Mouse (Mus musculus) liver, embryonic 13.5 days (tissue): Measurements from ENCODE around the gene Zfp787. TPM values are rescaled to one million over a fixed set of nuclear protein-coding genes. Genes with fewer than 3 reads are reported as not detected.
A peak's percentile ranks its signal among the peaks of the same experiment; 100 is the strongest.

Experiments used
- ATAC-seq: fragments of 200-750 bp; cut with Nextera tagmentation; 2 replicates; pipeline ENCODE4 v1.8.0; 2017; ENCODE audit warnings: low read depth, mild to moderate bottlenecking, moderate number of reproducible peaks, moderate library complexity
- DNase-seq: peaks from one replicate; pipeline ENCODE4 v3.0.0; 2022
- H3K27ac ChIP-seq: fragments of 300-500 bp; sonication (generic); 2 replicates; pipeline ENCODE4 v1.5.1; 2015; ENCODE audit warnings: moderate library complexity, mild to moderate bottlenecking, inconsistent platforms
- H3K27me3 ChIP-seq: fragments of 300-500 bp; sonication (generic); 2 replicates; pipeline ENCODE4 v1.6.1; 2015; ENCODE audit warnings: mild to moderate bottlenecking, inconsistent platforms
- H3K36me3 ChIP-seq: fragments of 300-500 bp; sonication (generic); 2 replicates; pipeline ENCODE4 v1.6.1; 2015; ENCODE audit warnings: mild to moderate bottlenecking, inconsistent platforms
- H3K4me1 ChIP-seq: fragments of 300-500 bp; sonication (generic); replicated peaks from 2 replicates; pipeline ENCODE4 v1.6.1; 2015; ENCODE audit warnings: inconsistent platforms
- H3K4me2 ChIP-seq: fragments of 300-500 bp; sonication (generic); 2 replicates; pipeline ENCODE4 v1.6.1; 2015; ENCODE audit warnings: inconsistent platforms, mild to moderate bottlenecking, moderate library complexity
- H3K4me3 ChIP-seq: fragments of 300-500 bp; sonication (generic); replicated peaks from 2 replicates; pipeline ENCODE4 v1.5.1; 2015; ENCODE audit warnings: mild to moderate bottlenecking, inconsistent platforms
- H3K9ac ChIP-seq: fragments of 300-500 bp; sonication (generic); 2 replicates; pipeline ENCODE4 v1.6.1; 2015; ENCODE audit warnings: mild to moderate bottlenecking, inconsistent platforms
- H3K9me3 ChIP-seq: fragments of 300-500 bp; sonication (generic); replicated peaks from 2 replicates; pipeline ENCODE4 v1.6.1; 2016; ENCODE audit warnings: inconsistent platforms
- WGBS: fragments of 180-500 bp; shearing (Covaris S2); methylation state at CpG from one replicate; pipeline ENCODE4 v1.1.7; 2015; ENCODE audit not compliant: insufficient replicate concordance; 5-methylcytosine and 5-hydroxymethylcytosine counted together
- polyA plus RNA-seq: library from polyadenylated mRNA; unstranded; fragments of >200 nt; fragmentation: Nextera tagmentation; extraction: Ambion mirVana; gene quantifications from 2 replicates; pipeline ENCODE4 v1.2.1, GENCODE M21; 2015

The Zfp787 gene
- 9.9 and 12.0 TPM in 2 replicates for polyA plus RNA-seq

DNA sequence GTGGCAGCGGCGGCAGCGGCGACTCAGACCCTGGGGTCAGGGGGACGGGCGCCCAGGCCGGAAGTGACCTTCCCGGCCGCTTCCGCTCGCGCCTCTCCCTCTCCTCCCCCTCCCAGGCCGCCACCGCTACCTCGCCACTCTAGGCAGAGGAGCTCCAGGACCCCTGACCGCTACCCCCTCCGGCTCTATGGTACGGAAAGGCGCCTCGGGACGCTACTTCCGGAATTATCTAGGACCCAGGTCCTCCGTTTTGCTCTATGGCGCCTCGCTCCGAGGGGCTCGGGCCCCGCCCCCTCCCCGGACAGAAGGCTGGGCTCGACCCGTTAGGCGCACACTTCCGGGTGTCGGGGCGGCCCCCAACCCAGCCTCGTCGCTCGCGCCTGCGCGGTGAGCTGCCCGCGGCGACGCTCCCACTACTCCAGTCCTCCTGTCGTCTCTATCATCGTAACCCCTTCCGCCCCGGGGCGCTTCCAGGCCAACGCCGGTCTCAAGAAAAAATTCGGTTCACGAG, at the start of gene Zfp787:
TSS of gene Zfp787 (minus strand) at position 97 of the 511 bp plus-strand sequence.
- Histone ChIP-seq H3K4me1 (peaks cover 65% of the 10 kb centered on the region), H3K27ac (peak within 1 kb of the TSS; percentile 90), H3K9ac (peak within 1 kb of the TSS; percentile 93), H3K27me3 (no peaks in the 10 kb centered on the region), H3K9me3 (no peaks in the 10 kb centered on the region), H3K36me3 (no peaks in the 10 kb centered on the region), H3K4me2 (peak within 1 kb of the TSS; percentile 91), H3K4me3 (peak within 1 kb of the TSS; percentile 85)
- under 1% methylated on average over 52 of the region's 54 CpGs for WGBS
- peak; percentile 85 for DNase-seq
- peak; percentile 87 for ATAC-seq

DNA sequence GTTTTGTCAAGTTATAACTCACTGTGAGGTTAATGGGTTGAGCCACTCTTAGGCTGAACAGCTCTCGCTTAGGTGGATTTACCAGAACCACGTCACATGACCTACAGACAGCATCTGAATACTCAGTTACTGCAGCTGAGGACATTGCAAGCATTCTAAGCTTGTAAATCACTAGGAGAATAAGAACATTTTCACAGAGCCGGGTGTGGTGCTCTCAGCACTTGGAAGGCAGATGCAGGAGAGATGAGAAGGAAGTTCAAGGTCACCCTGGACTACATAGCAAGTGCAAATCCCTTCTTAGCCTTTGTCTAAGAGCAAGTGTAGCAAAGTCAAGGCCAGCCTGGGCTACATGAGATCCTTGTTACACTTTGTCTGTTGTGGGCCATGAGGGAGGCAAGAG, 48.4 kb upstream of the Zfp787 start:
- no peak for DNase-seq
- ATAC-seq = no peak
- Histone ChIP-seq H3K4me1 (no peaks in the 10 kb centered on the region), H3K27me3 (no peaks in the 10 kb centered on the region), H3K9ac (no peak overlapping the region), H3K36me3 (no peaks in the 10 kb centered on the region), H3K27ac (no peak overlapping the region), H3K4me2 (no peak overlapping the region), H3K9me3 (no peaks in the 10 kb centered on the region), H3K4me3 (no peak overlapping the region)
- 52% methylated on average over 3 of the region's 3 CpGs for WGBS

DNA sequence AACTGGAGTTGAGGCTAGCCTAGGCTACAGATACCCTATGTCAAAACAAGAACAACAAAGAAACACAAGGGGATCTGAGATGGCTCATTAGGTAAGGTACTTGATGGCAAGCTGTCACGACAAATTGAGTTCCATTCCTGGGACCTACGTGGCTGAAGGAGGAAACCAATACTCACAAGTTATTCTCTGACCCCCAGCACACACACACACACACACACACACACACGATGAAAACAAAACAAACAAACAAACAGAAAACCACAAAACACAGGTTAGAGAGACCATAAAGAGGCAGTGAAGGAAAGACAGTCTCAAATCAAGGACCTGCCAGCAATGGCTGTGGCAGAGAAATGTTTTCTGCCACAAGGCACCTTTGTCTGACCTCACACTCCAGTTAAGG, 41.0 kb upstream of the Zfp787 start, which contains the start of gene Galp:
TSS of gene Galp (plus strand) at position 301 of the 400 bp plus-strand sequence.
- Histone ChIP-seq H3K4me1 (no peaks in the 10 kb centered on the region), H3K27ac (no peak within 1 kb of the TSS), H3K4me3 (no peak within 1 kb of the TSS), H3K27me3 (no peaks in the 10 kb centered on the region), H3K9ac (no peak within 1 kb of the TSS), H3K4me2 (no peak within 1 kb of the TSS), H3K9me3 (no peaks in the 10 kb centered on the region), H3K36me3 (no peaks in the 10 kb centered on the region)
- 27% methylated on average over 3 of the region's 3 CpGs for WGBS
- ATAC-seq (no peak), DNase-seq (no peak)

DNA sequence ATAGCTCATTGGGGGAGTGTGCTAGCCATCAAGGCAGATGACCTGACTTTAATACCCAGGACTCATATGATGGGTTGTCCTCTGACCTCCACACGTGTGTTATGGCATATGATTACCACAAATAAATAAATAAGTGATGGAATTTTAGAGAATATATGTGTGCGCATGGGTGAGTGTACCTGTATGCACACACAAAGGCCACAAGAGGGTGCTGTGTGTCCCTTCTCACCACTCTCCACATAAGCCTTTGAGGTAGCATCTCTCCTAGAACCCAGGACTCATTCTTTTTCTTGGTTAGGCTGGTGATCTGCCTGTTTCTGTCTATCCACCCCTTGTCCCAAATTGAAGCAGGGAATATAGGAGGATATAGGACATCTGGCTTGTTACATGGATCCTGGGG, 40.0 kb upstream of the Zfp787 start:
- no peaks in the 10 kb centered on the region for H3K36me3 ChIP-seq
- H3K4me3 ChIP-seq = no peak overlapping the region
- H3K27me3 ChIP-seq = no peaks in the 10 kb centered on the region
- no peak overlapping the region for H3K27ac ChIP-seq
- no peak overlapping the region for H3K4me2 ChIP-seq
- ATAC-seq = no peak
- WGBS = 39% methylated on average over 2 of the region's 2 CpGs
- H3K9me3 ChIP-seq = no peaks in the 10 kb centered on the region
- H3K9ac ChIP-seq = no peak overlapping the region
- DNase-seq = no peak
- H3K4me1 ChIP-seq = no peaks in the 10 kb centered on the region

DNA sequence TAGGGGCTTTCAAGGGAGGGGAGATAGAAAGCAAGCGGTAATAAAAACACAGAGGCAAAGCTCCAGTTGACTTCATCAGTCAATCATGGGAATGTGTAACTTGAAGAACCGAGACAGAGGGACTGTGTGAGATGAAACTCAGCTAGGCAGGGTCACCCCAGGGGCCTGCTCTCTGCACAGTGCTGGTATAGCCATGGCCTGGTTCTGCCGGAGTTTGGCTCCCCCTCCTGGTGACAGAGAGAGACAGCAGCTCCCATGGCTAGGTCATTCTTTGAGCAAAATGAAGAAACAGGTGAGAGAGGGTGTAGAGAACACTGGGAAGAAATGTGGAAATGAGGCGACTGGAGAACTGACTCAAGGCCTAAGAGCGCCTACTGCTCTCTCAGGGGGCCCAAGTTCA, 38.3 kb upstream of the Zfp787 start:
- H3K27me3 ChIP-seq = no peaks in the 10 kb centered on the region
- no peak overlapping the region for H3K27ac ChIP-seq
- no peak overlapping the region for H3K4me2 ChIP-seq
- DNase-seq (peak; percentile 34), ATAC-seq (peak; percentile 63)
- no peak overlapping the region for H3K9ac ChIP-seq
- H3K9me3 ChIP-seq = no peaks in the 10 kb centered on the region
- 19% methylated on average over 5 of the region's 5 CpGs for WGBS
- peaks cover 5% of the 10 kb centered on the region; the same call in 1 of the 2 replicates for H3K36me3 ChIP-seq
- H3K4me1 ChIP-seq = no peaks in the 10 kb centered on the region; the same call in 1 of the 2 replicates
- no peak overlapping the region for H3K4me3 ChIP-seq

DNA sequence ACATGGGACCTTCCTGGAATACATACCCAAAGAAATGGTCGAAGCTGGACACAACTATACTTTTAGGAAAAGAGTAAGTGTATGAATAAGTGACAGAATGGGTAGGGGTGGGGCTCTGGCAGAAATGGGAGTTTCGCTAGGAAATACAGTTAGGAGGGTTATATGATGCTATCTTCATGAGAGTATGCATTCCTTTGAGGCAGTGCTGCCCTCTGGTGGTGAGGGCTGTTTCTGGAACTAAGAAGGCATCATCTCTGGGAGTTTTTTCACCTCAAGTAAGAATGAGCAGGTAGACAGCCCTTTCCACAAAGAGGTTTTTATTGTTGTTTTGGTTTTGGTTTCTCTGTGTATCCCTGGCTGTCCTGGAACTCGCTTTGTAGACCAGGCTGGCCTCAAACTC, 35.6 kb upstream of the Zfp787 start:
- ATAC-seq (no peak), DNase-seq (peak; percentile 48)
- no peak overlapping the region for H3K9ac ChIP-seq
- peaks cover 23% of the 10 kb centered on the region for H3K36me3 ChIP-seq
- H3K4me3 ChIP-seq = no peak overlapping the region
- H3K9me3 ChIP-seq = no peaks in the 10 kb centered on the region
- 16% methylated on average over 3 of the region's 3 CpGs for WGBS
- no peaks in the 10 kb centered on the region; the same call in 1 of the 2 replicates for H3K4me1 ChIP-seq
- no peak overlapping the region for H3K4me2 ChIP-seq
- no peak overlapping the region for H3K27ac ChIP-seq
- H3K27me3 ChIP-seq = no peaks in the 10 kb centered on the region

DNA sequence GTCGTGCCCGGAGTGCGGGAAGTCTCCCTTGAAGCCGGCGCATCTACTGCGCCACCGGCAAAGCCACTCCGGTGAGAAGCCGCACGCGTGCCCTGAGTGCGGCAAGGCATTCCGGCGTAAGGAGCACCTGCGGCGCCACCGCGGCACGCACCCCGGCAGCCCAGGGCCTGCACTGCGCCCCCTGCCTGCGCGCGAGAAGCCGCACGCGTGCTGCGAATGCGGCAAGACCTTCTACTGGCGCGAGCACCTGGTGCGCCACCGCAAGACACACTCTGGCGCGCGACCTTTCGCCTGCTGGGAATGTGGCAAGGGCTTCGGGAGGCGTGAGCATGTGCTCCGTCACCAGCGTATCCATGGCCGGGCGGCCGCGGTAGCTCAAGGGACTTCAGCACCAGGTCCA, 33.7 kb upstream of the Zfp787 start:
- Histone ChIP-seq H3K9ac (no peak overlapping the region), H3K9me3 (no peaks in the 10 kb centered on the region), H3K27ac (no peak overlapping the region), H3K36me3 (peaks cover 31% of the 10 kb centered on the region), H3K27me3 (no peaks in the 10 kb centered on the region), H3K4me1 (no peaks in the 10 kb centered on the region; the same call in 1 of the 2 replicates), H3K4me2 (no peak overlapping the region), H3K4me3 (no peak overlapping the region)
- ATAC-seq = 0 out of 2 replicates have a peak, but pooled peaks have one; percentile 12
- 52% methylated on average over 45 of the region's 45 CpGs for WGBS
- no peak for DNase-seq

DNA sequence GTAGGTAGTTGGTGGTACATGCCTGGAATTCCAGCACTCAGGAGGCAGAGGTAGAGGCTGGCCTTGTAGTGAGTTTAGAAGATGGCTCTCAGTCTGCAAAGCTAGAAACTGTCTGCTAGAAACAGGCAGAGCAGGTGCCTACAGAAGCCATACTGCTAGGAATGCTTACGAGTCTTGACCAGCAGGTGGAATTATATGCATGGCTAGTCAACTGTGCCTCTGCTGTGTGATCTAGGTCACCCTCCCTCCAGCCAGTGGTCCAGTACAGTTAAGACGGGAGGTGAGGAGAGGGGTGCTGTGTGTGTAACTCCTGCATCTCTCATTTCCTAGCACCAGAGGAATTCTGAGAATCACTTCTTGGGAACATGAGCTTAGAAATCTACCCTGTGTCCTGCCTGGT, 31.0 kb upstream of the Zfp787 start:
- H3K4me1 ChIP-seq = peaks cover 8% of the 10 kb centered on the region
- no peaks in the 10 kb centered on the region for H3K27me3 ChIP-seq
- peaks cover 42% of the 10 kb centered on the region for H3K36me3 ChIP-seq
- DNase-seq (no peak), ATAC-seq (no peak)
- no peak overlapping the region for H3K27ac ChIP-seq
- no peak overlapping the region for H3K4me3 ChIP-seq
- H3K4me2 ChIP-seq = no peak overlapping the region
- H3K9ac ChIP-seq = no peak overlapping the region
- no peaks in the 10 kb centered on the region for H3K9me3 ChIP-seq
- WGBS = 63% methylated on average over 2 of the region's 2 CpGs

DNA sequence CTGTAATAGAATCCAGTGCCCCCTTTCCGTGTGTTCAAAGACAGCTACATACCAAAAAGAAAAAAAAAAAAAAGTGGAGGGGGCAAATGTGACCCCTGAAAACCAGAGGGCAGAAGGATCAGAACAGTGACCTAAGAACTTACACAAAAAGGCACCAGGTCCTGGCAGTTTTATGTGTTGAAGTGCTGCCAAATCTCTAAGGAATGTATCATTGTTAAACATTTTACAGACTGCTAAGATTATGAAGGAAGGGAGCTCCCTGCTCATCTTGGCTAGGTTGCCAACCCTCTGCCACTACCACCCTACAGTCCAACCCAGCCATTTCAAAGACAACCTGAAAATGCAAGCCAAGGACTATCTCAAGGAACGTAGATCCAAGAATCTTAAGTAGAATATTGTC, 30.4 kb upstream of the Zfp787 start:
- H3K27me3 ChIP-seq = no peaks in the 10 kb centered on the region
- no peak for ATAC-seq
- no peak overlapping the region for H3K9ac ChIP-seq
- H3K27ac ChIP-seq = no peak overlapping the region
- no peak overlapping the region for H3K4me2 ChIP-seq
- peaks cover 42% of the 10 kb centered on the region for H3K36me3 ChIP-seq
- no peak for DNase-seq
- WGBS = 64% methylated on average over 2 of the region's 2 CpGs
- H3K4me3 ChIP-seq = no peak overlapping the region
- H3K4me1 ChIP-seq = peaks cover 8% of the 10 kb centered on the region
- H3K9me3 ChIP-seq = no peaks in the 10 kb centered on the region

DNA sequence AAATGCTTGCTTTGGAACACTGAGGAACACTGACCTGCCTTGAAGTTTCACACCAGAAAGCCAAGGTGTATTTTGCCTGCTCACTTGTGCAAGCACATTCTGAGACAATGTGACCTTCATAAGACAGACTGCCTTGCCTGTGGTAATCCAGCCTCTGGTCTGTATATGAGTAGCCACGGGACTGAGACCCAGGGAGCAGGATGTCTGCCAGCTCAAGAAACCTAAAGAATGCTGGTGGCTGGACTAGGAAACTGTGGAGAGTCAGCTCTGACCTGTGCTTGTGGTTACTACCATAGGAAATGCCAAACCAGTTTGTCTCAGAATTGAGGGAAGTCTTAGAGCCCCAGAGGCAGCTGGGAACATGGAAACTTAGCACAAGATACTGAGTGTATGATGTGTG, 29.6 kb upstream of the Zfp787 start:
- no peak overlapping the region for H3K9ac ChIP-seq
- H3K4me3 ChIP-seq = no peak overlapping the region
- DNase-seq (no peak), ATAC-seq (no peak)
- H3K27ac ChIP-seq = no peak overlapping the region
- H3K4me2 ChIP-seq = no peak overlapping the region
- 48% methylated on average over 1 of the region's 1 CpGs for WGBS
- H3K9me3 ChIP-seq = no peaks in the 10 kb centered on the region
- H3K27me3 ChIP-seq = no peaks in the 10 kb centered on the region
- peaks cover 42% of the 10 kb centered on the region for H3K36me3 ChIP-seq
- peaks cover 8% of the 10 kb centered on the region for H3K4me1 ChIP-seq

DNA sequence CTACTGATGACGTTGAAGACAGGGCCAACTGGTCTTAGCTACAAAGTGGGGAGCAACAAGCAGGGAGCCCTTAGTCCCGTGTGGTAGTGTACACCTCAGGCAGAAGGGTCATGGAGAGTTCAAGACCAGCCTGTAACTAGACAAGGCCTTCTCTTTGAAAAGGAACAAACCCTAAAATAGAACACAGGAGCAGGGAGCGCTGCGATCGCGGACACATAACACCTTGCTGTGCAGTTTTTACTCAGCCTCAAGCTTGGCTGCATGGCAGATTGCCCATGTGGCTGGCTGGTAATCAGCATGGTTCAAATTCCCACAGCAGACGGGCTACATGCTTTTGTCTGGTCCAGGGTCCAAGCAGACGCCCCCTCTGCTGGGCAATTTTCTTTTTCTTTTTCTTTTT, 28.7 kb upstream of the Zfp787 start:
- Histone ChIP-seq H3K4me3 (no peak overlapping the region), H3K9ac (no peak overlapping the region), H3K27ac (no peak overlapping the region), H3K27me3 (no peaks in the 10 kb centered on the region), H3K9me3 (no peaks in the 10 kb centered on the region), H3K36me3 (peaks cover 46% of the 10 kb centered on the region), H3K4me1 (peaks cover 8% of the 10 kb centered on the region), H3K4me2 (no peak overlapping the region)
- DNase-seq (no peak), ATAC-seq (no peak)
- 78% methylated on average over 8 of the region's 8 CpGs for WGBS

DNA sequence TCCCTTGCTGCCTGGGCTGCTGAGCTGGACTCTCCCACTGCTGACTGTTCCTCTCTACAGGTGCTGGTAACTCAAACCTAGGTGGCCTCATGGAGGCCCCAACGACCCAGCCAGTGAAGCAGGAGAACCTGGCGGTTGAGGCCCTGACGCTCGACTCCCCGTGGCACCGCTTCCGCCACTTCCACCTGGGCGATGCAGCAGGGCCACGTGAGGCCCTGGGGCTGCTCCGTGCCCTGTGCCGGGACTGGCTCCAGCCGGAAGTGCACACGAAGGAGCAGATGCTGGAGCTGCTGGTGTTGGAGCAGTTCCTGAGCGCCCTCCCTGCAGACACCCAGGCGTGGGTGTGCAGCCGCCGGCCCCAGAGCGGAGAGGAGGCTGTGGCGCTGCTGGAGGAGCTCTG, 28.0 kb upstream of the Zfp787 start:
- 93% methylated on average over 19 of the region's 19 CpGs for WGBS
- DNase-seq (no peak), ATAC-seq (no peak)
- H3K9me3 ChIP-seq = no peaks in the 10 kb centered on the region
- H3K27me3 ChIP-seq = no peaks in the 10 kb centered on the region
- H3K4me3 ChIP-seq = no peak overlapping the region
- peaks cover 8% of the 10 kb centered on the region for H3K4me1 ChIP-seq
- H3K4me2 ChIP-seq = no peak overlapping the region
- H3K27ac ChIP-seq = no peak overlapping the region
- H3K36me3 ChIP-seq = peaks cover 44% of the 10 kb centered on the region
- H3K9ac ChIP-seq = no peak overlapping the region
